Mouse (Mus musculus) mouse trophoblast stem cell (cell line): ENCODE results near the gene D030056L22Rik.
"Not testable (repeated sequence)": the region's sequence is repeated elsewhere in the genome, so short reads cannot be mapped to it uniquely, and the experiment has no call there.

Experiments used
- in situ Hi-C, 2 experiments: fragments of 300-500 bp; cut with MseI, MboI; formaldehyde crosslinking; loops; 2 replicates in 1 of 2; 3 replicates in 1 of 2; pipeline ENCODE4 v1.15.1; 2025

D030056L22Rik gene

DNA sequence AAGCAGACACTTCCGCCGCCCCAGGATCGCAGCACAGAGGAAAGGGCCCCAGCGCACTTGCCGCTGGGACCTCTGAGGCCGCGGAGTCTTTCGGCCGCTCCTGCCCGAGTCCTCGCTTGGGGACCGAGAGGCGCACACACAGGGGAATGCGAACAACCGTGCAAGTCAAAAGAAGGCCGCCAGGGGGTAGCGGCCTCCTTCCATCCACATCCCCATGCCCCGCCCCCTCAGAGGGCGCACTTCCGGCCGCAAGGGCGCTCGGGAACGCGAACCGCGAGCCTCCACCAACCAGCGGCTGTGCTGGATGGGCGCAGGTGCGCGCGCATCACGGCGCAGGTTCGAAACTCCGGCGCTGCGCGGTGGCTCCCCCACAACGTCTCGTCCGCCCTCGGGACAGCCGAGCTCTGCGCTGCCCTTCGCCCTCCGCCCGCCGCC is at the start of gene D030056L22Rik:
Gene D030056L22Rik, plus strand, starts transcription at position 328 of the 435 bp plus-strand sequence.
- in situ Hi-C loops, result no loop called here

DNA sequence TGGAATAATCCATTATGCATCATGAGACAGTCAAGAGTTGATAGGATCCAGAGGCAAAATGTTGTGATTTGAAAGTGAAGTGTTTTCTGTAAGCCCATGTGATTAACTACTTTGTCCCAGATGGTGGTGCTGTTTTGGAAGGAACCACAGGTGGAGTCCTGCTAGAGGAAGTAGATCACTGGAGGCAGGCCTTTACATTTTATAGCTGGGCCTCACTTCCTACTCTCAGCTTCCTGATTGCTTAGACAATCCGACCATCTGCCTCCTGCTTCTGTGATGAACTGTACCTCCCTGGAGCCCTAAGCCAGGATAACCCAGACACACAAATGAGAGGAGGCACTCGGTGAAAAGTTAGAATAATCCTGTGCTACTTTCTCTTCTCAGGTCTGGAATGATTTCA is 49.1 kb upstream of the D030056L22Rik start:
- in situ Hi-C loops, result no loop called here

DNA sequence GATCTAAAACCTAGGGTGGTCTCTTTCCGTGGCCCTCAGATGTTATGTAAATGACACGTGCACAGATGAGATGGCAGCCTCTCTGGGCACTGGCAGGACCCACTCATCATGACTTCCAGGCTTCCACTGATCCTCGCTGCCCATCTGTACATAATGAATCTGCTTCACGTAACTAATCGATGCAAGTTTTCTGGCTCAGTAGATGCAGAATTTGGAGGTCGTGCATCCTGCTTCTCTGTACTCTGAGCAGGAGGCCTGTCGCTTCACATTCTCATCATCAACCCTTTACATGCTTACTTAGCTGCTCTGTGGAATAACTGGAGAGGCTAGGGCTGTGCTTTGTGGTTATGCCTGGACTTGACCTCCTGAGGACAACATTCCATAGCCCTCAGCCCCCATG is 46.0 kb upstream of the D030056L22Rik start:
- in situ Hi-C loops, result no loop called here

DNA sequence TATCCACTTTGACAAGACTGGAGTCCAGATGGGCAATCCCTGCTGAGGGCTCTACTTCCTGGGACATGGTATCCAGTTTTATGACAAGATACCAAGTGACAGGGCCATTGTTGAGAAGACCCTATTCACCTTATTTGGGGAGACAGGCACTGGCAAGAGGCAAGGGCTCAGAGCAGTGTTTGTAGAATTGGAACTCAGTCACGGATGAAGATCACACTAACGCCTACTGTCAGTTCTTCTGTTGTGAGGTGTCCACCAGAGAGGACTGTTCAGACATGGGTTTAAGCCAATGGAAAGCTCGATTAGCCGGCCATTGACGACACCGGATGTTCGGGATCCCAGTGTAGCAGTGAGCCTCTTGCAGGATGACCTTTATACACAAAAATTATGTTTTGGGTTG is 43.4 kb upstream of the D030056L22Rik start:
- in situ Hi-C loops, result no loop called here

DNA sequence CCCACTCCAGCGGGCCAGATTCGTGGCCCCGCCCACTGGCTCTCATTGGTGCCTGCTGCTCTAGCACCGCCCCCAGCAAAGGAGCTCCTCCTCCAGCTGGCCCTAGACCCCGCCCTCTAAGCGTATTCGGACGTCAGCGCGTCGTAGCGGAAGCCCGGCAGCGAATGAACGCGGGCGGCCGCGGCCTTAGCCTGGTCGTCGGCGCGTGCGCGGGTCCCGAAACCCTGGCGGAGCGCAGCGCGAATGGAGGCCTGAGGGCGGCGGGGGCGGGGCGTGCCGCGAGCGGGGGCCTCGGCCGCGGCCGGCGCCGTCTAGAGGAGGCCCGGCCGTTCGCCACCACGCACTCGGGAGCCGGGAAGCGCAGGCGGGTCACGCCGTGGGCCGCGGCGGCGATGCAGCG is 42.4 kb upstream of the D030056L22Rik start, which contains the start of gene Carnmt1:
Gene Carnmt1, plus strand, starts transcription at position 157 of the 400 bp plus-strand sequence.
- in situ Hi-C loops, result no loop called here

DNA sequence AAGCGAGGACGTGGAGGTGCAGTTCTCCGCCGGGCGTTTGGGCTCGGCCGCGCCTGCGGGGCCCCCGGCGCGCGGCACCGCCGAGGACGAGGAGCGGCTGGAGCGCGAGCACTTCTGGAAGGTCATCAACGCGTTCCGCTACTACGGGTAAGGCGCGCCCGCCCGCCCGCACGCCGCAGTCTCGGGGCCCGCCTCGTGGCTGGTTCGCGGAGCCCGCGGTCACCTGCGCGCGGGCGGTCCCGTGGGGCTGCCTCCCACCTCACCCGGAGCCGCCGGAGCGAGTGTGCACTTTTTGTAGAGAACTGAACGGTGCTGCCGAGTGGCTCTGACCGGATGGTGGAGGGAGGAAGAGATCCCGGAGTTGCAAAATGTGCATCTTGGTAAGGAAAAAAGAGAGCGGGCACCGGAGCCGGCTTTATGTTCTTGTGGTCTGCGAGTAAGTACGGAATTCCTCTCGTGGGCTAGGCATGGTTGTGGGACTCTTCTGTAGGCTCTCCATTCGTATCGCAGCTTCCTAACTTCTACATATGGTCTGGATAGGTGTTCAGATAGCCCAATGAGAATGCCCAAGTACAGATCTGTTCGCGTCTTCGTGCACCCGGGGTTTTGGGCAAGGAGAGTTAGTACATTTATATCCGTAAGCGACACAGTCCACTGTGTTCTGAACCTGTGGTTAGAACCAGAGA is 41.8 kb upstream of the D030056L22Rik start:
- in situ Hi-C loops, result no loop called here

DNA sequence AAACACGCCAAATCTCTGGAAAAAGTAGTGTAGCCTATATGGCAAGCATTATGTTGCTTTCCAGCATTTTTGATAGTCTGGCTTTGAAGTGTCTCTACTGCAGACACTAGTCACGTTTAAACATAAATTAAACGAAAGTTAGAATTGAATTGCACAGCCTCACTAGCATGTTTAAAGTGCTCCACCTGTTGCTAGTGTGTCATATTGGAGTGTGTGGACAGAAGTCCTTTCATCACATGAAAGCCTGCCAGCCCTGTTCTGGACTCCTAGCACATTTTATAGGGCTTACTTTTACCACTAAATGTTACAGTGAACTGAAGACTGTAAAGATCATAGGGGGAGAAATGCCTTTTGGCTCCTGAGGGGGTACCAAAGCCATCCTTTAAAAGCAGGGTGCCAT is 40.5 kb upstream of the D030056L22Rik start:
- in situ Hi-C loops, result no loop called here

DNA sequence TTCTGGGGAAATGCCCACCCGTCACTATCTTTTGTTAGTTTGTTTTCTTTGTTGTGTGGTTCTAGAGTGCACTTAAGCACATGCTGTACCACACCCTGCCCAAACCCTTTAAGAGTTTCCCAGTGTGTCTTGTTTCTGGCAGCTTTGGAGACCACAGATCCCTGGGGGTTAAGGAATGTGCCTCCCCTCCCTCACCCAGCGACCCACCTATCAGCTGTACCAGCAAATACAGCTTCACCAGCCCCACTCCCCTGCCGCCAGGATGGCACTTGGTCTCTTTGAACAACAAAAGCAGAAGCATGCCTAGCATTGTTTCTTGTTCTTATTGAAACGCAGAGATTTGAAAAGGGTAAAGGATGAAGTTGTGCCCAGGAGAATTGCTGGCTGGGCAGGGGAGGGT is 39.9 kb upstream of the D030056L22Rik start:
- in situ Hi-C loops, result no loop called here

DNA sequence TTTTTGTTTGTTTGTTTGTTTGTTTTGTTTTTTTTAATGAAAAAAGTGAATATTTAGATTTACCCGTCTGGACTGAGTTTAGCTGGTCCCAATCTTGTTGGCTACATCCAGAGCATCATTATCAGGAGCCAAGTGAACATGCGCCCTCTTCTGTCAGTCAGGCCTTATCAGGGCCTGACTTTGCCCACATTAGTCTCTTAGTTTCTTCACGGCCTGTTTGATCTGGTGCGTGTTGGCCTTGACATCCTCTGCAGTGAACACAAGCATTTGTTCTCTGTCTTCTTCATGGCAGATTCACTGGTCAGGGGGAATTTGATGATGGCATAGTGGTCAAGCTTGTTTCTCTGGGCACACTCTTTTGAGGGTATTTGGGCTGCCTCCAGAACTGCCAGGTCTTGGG is 30.9 kb upstream of the D030056L22Rik start:
- in situ Hi-C loops, result no loop called here

DNA sequence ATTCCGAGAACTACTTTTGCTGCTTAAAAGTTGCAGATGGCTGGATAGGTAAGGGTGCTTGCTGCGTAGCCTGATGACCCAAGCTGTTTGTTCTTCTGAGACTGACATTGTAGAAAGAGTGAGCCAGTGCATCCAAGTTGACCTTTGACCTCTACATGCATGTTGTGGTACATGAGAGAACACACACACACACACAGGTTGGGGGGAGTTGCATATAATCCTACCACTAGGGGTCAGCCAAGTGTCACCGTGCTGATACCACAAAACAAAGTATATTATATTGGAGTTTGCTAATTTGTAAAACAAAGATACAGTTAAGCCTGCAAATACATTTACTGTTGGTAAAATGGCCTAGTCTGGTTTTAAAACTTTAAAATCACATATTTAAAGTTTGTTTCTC is 25.4 kb upstream of the D030056L22Rik start:
- in situ Hi-C loops, result no loop called here

DNA sequence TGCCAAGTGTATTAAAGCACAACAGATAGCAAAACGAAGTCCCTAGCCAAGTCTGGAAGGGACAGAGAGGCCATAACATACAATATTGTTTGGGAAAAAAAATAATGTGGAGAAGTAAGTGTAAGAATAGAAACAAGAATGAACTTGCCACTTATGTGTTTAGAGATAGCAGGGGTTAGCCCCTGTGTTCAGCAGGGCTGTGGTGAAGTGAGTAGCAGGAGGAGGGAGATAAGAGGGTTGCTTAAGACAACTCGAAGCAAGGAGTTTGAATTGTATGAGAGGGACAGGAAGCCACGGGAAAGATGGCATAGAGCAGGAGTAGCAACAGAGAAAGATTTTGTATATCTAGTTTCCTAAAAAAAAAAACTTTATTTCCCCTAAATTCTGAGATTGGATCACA is 20.8 kb upstream of the D030056L22Rik start:
- in situ Hi-C loops, result no loop called here

DNA sequence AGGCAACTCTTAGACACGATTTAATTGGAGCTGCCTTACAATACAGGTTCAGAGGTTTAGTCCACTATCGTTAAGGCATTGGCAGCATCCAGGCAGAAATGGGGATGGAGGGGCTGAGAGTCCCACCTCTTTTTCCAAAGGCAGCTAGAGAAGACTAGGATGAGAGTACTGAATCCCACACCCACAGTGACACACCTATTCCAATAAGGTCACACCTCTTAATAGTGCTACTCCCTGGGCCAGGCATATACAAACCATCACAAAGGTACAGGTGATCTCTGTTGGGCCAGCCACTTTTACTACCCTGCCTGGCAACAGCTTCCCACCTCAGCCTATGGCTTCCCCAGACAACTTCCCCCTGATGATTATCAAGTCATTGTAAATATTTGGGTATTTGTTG is 20.2 kb upstream of the D030056L22Rik start:
- in situ Hi-C loops, result no loop called here

DNA sequence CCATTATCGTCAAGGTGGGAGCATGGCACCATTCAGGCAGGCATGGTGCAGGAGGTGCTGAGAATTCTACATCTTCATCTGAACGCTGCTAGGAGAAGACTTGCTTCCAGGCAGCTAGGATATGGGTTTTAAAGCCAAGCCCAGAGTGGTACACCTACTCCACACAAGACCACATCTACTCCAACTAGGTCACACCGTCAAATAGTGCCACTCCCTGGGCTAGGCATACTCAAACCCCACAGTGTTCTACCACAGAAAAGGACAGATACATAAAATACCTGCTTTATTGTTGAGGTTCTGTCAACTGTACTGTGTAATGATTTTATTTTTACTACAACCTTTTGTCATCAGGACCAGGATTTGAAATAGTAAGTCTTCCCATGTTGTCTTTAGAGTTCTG is 17.9 kb upstream of the D030056L22Rik start:
- in situ Hi-C loops, result no loop called here

DNA sequence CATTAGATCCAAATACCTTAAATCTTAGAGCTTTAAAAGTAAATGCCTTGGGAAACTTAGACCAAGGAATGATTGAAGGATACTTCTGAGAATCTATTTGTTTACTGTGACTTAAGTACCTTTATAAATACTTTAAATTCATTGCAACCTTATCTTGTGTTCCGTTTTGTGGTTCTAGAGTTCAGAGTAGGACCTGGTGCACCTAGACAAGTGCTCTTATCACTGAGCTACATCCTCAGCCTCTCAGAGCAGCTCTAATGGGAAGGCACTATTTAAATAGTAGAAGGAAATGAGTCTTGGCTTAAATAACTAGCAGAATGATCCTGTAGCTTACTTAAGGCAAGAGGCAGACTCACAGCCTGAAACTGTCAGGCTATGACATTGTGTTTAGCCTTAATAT is 17.4 kb upstream of the D030056L22Rik start:
- in situ Hi-C loops, result no loop called here

DNA sequence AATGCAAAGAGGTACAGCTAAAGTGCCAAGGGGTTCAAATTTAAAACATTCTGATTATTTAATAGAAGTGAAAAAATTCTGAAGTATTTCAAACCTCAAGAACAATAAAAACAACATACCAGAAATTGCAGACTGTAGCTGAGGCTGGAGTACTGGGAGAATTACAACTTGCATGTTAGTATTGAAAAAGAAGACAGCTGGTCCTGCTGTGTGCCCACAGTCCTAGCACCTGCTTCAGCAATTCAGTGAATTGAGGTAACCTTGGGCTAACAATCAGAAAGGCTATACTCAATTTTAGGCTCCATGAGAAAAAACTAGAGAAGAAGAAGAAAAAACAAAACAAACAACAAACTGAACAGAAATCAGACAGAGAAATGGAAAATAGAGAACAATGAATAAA is 4.9 kb upstream of the D030056L22Rik start:
- in situ Hi-C loops, result no loop called here

DNA sequence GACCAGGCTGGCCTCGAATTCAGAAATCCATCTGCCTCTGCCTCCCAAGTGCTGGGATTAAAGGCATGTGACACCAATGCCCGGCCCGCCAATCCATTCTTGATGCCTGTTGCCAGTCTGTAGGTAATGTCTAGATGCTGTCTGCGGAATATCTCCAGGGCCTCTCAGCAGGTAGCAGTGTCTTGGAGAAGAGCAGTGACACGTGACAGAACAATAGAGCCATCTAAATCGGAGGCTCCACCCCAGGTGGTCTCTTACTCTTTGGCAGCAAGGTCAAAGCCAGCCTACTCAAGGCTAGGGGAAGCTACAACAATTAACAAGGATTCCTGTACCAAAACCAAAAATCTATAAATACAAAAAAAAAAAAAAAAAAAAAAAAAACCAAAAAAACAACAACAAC is 2.1 kb upstream of the D030056L22Rik start:
- in situ Hi-C loops, result no loop called here

DNA sequence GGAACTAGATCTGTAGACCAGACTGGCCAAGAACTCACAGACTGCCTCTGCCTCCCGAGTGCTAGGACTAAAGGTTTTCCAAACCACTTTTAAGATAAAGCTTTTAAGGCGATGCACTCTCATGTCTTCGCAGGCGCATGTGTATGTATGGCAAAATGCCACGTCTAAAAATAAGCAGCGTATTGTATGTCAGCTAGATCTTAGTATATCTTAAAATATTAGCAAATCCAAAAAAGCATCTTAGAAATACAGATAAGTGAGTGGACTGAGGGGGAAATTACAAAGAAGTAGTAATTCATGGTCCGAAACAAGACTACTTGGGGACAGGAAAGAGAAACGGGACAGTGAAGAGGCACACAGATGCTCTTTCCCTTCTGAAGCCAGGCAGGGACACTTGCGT is 1.4 kb upstream of the D030056L22Rik start:
- in situ Hi-C loops, result no loop called here

DNA sequence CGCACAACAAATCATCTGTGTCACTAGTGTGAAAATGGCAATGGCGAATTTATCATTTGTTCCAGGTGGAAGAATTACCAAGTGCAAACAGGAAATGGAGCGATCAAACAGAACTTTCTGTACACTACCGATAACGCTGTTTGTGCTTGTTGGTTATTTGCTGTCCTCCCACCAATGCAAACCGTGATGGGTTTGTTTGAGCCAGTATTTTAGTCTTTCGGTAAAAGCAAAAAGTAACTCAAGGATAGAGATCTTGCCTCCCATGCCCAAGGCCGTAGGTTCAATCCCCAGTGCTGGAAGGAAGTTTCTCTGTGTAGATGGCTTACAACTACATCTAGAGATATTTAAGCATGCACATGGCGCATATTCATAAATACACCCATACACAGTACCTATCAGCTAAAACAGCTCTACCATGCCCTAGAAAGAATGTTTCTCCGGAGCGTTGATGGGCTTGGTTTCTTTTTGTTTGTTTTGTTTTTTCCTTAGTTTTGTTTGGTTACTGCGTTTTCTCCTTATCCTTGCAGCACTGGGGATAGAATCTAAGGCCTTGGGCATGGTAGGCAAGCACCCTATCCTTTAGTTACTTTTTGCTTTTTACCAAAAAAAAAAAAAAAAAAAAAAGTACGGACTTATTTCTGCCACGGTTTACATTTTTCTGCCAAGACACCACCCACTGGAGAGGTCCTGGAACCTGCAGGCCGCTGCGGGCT is 684 bp upstream of the D030056L22Rik start:
- in situ Hi-C loops, result no loop called here

DNA sequence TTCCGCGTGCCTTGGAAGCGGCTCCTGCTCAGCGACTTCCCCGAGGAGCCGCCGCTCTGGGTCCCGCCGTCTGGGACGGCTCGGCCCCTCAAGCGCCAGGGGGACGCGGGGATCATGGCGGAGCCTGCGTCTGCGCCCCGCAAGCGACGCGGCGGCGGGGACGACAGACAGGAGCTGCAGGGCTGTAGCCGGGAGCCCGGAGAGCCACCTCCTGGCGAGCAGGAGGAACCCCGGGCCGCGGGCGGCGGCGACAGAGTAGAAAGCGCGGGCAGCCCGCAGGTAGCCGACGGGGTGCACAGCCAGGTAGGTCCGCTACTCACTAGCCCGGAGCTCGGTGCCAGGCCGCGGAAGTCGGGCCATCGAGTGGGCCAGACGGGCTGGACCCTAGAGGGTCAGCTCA is 364 bp downstream of the D030056L22Rik start:
- in situ Hi-C loops, result not testable (repeated sequence)

DNA sequence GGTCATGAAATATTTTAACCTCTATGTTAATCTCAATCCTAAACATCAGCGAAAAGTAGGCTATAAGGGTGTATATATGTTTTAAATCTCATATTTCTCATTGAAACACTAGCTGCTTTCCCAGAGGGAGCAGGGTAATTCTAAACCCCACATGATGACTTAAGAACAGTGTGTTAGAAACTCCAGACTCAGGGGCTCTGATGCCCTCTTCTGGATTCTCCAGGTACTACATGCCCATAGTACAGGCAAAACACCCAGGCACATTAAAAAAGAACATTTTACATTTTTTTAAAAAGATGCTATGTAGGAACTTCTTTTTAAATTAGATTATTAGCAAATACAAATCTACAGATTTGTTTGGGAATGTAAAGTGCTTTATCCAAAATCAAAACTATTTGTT is 3.4 kb downstream of the D030056L22Rik start:
- in situ Hi-C loops, result no loop called here

DNA sequence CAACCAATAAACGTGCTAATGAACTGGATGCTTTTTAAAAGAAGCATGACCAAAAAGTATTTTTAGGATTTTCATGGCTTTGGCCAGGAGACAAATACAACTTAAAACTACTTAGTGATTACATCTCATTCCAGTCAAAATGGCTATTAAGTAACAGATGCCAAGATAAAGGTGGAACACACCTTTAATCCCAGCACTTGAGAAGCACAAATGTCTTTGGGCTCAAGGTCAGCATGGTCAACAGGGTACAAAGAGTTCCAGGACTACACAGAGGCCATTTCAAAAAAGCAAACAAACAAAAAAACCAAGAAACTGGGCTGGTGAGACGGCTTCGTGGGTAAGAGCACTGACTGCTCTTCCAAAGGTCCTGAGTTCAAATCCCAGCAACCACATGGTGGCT is 7.3 kb downstream of the D030056L22Rik start:
- in situ Hi-C loops, result no loop called here

DNA sequence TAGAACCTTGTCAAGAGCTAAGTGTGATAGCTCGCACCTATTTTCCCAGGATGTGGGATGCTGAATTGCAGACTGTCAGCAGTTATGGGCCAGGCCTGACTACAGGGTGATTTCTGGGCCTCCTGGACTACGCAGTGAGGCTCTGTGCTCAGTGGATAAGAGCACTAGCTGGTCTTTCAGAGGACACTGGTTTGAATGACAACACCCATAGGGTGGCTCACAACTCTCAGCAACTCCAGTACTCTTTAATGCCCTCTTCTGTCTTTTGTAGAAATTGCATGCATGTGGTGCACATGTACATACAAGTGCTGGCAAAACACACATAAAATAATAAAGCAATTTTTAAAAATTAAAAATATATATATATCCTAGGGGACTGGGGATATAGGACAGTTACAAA is 12.2 kb downstream of the D030056L22Rik start:
- in situ Hi-C loops, result loop anchor here in 1 of 2 experiments (25.0 kb wide), 1 partner anchor 112 kb away; no protein-coding TSS in a partner anchor

DNA sequence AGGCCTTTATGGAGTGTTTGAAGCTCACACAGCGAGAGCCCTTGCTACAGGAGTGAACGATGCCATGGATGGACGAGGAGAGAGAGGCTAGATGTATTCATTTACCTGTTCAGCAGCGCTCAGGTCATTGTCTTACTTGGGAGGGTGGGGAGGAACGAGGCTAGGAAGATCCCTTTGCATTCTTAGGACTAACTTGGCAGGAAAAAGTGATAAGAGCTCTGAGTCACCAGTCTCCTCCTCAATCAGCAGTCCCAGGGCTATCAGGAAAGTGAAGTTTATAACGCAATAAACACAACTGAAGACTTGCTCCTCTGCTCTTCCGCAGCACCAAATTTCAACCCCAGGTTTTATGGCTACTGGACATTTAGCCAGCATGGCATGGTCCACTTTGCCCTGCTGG is 17.3 kb downstream of the D030056L22Rik start:
- in situ Hi-C loops, result loop anchor here (10.0 to 25.0 kb wide), 2 partner anchors 105 to 107 kb away; no protein-coding TSS in a partner anchor
